Mouse (Mus musculus): Measurements from ENCODE around the gene Plcxd1. TPM values are rescaled to one million over a fixed set of nuclear protein-coding genes. Genes with fewer than 3 reads are reported as not detected.
A peak's percentile ranks its signal among the peaks of the same experiment; 100 is the strongest.
"Not testable (repeated sequence)": the region's sequence is repeated elsewhere in the genome, so short reads cannot be mapped to it uniquely, and the experiment has no call there.

Plcxd1 gene
- polyA plus RNA-seq, 1 experiment from 2014 or later, result 2.2 TPM

- H3K4me1 ChIP-seq (ENCODE audit: insufficient read depth), result peaks cover 7% of the 10 kb centered on the region; the same call in 1 of the 2 replicates
- no peaks in the 10 kb centered on the region for H3K27me3 ChIP-seq (ENCODE audit: insufficient read depth, low read length)
- H3K4me3 ChIP-seq (ENCODE audit: low read depth, low read length), result peak within 1 kb of the TSS; percentile 78
- peak; percentile 86 for ATAC-seq (ENCODE audit: insufficient read depth)
- H3K36me3 ChIP-seq (ENCODE audit: insufficient read depth), result peaks cover 46% of the 10 kb centered on the region
- peaks cover 5% of the 10 kb centered on the region; the same call in 1 of the 2 replicates for H3K9me3 ChIP-seq (ENCODE audit: low read depth, low read length)
- TF ChIP-seq CTCF (IDR thresholded peaks at IDR 0.05; ENCODE audit: low read depth), result no peak
- DNase-seq, result peak; percentile 97
- WGBS, result under 1% methylated on average over 71 of the region's 71 CpGs
- peak within 1 kb of the TSS; percentile 99 for H3K27ac ChIP-seq (ENCODE audit: low read depth)
- H3K9ac ChIP-seq, result peak within 1 kb of the TSS; percentile 89
- H3K4me2 ChIP-seq, result peak within 1 kb of the TSS; percentile 85
These were observed 8.0 kb downstream of the Plcxd1 start, which contains the start of gene Gtpbp6 for GRCm38 (mm10) chr5:110107581-110108304. Gene Gtpbp6, minus strand, starts transcription at chr5:110108197.

DNA sequence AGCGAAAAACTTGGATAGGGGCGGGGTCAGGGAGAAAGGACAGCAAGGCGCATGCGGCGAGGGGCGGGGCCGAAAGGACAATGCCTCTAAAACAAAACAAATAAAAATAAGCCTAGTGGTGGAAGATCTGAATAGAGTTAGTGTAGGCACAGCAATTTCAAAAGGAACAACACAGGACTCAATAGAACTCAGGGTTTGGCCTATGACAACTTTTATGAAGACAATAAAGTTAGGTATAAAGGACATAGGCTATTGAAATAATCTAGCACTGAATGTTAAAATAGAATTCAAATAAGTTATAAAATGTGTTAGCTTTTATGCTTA lies 8.5 kb downstream of the Plcxd1 start:
- Histone ChIP-seq H3K9me3 (ENCODE audit: low read depth, low read length) (peaks cover 5% of the 10 kb centered on the region; the same call in 1 of the 2 replicates), H3K27ac (ENCODE audit: low read depth) (peak overlapping the region; percentile 99), H3K27me3 (ENCODE audit: insufficient read depth, low read length) (no peaks in the 10 kb centered on the region), H3K4me1 (ENCODE audit: insufficient read depth) (peaks cover 7% of the 10 kb centered on the region; the same call in 1 of the 2 replicates), H3K9ac (no peak overlapping the region), H3K36me3 (ENCODE audit: insufficient read depth) (peaks cover 46% of the 10 kb centered on the region), H3K4me3 (ENCODE audit: low read depth, low read length) (peak overlapping the region; percentile 78), H3K4me2 (peak overlapping the region; percentile 85)
- peak; percentile 31 for TF ChIP-seq CTCF (IDR thresholded peaks at IDR 0.05; ENCODE audit: low read depth)
- DNase-seq, result no peak
- 0% methylated on average over 7 of the region's 7 CpGs for WGBS
- no peak for ATAC-seq (ENCODE audit: insufficient read depth)

DNA sequence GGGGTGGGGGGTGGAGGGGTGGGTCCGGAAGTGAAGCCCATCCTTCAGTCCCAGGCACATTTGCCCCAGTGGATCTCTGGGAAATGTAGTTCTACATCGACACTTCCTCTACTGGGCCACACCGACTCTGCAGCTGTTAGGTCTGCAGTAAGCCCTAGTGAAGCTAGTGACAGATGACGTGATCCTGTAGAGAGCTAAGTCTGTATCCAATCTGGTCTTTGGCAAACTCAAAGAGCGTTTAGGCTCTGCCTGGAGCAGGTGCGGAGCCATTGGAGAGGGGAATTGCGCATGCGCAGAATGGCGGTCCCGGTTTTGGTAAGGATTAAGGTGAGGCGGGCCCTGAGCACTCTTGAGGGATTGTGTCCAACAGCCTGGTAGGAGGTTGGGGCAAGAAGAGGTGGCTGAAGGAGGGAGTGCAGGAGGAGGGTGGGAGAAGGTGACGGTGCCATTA lies 10.2 kb downstream of the Plcxd1 start, which contains the start of gene Zfp605:
TSS of gene Zfp605 (plus strand) at position 102 of the 451 bp plus-strand sequence.
- Histone ChIP-seq H3K27me3 (ENCODE audit: insufficient read depth, low read length) (no peaks in the 10 kb centered on the region), H3K36me3 (ENCODE audit: insufficient read depth) (peaks cover 29% of the 10 kb centered on the region), H3K27ac (ENCODE audit: low read depth) (peak within 1 kb of the TSS; percentile 76; the same call in 1 of the 2 replicates), H3K4me2 (peak within 1 kb of the TSS; percentile 78), H3K4me3 (ENCODE audit: low read depth, low read length) (peak within 1 kb of the TSS; percentile 58), H3K4me1 (ENCODE audit: insufficient read depth) (peaks cover 7% of the 10 kb centered on the region; the same call in 1 of the 2 replicates), H3K9me3 (ENCODE audit: low read depth, low read length) (peaks cover 5% of the 10 kb centered on the region; the same call in 1 of the 2 replicates), H3K9ac (peak within 1 kb of the TSS; percentile 63)
- DNase-seq (peak; percentile 89), ATAC-seq (ENCODE audit: insufficient read depth) (peak; percentile 40)
- WGBS, result 1% methylated on average over 12 of the region's 12 CpGs
- TF ChIP-seq CTCF (IDR thresholded peaks at IDR 0.05; ENCODE audit: low read depth), result 0 out of 2 replicates have a peak, but pooled peaks have one; percentile 3

DNA sequence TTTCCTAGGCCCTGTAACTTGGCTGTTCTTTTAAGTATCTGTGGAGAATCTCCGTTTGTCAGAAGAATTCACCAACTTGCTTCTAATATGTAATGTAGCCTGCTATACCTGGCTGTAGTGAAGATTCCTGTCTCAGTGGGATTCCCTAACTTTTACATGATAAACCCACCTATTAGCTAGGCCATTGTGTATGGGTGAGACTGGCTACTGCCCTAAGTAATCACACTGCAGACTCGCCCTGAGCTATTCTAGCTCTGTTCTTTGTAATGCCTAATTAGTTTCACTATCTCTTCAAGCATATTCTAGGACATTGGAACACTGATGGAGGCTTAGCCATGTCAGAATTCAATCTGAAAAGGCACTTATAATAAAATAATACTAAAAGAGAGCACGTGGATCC lies 22.6 kb downstream of the Plcxd1 start:
- ATAC-seq (ENCODE audit: insufficient read depth); H3K9me3 ChIP-seq (ENCODE audit: low read depth, low read length); H3K4me2 ChIP-seq; H3K4me1 ChIP-seq (ENCODE audit: insufficient read depth); H3K4me3 ChIP-seq (ENCODE audit: low read depth, low read length); H3K9ac ChIP-seq; H3K27me3 ChIP-seq (ENCODE audit: insufficient read depth, low read length); DNase-seq; H3K27ac ChIP-seq (ENCODE audit: low read depth): not testable (repeated sequence)
- peaks cover 18% of the 10 kb centered on the region for H3K36me3 ChIP-seq (ENCODE audit: insufficient read depth)
- WGBS, result 80% methylated on average over 3 of the region's 3 CpGs

DNA sequence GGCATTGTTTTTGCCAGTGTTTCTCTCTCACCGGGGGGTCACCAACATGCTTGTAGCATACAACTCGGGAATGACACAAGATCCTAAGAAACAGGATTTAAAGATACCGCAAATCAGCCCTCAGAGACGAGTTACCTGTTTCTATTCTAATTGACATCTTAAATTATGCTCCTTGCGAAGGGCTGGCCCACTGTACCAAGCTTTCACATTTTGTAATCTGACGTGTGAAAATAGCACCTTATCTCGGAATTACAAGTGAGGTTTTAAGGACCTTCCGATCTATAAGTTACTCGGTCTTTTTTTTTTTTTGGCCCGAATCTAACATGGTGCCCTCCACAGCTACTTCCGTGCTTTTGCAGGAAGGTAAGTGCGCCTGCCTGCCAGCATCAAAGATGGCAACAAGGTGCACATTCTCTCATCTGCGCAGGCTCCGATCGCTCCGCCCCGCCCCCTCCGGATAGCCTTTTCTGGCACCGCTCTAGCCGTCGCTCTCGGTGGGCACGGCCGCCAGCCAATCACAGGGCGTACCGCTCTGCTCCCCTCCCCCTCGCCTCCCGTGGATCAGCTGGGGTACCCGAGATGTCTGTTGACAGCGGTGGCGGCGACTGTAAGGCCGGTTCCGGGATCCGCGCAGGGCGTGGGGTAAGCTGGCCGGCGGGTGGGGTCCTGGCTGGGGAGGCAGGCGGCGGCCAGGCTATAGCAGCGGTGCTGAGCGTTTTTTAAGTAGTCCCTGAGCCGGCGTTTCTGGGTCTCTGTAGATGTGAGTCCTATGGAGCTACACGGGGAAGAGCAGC lies 35.7 kb downstream of the Plcxd1 start, which contains the start of gene Chfr:
TSS of gene Chfr (plus strand) at position 550 of the 794 bp plus-strand sequence.
- Histone ChIP-seq H3K9ac (peak within 1 kb of the TSS; percentile 63), H3K9me3 (ENCODE audit: low read depth, low read length) (peaks cover 6% of the 10 kb centered on the region; the same call in 1 of the 2 replicates), H3K27me3 (ENCODE audit: insufficient read depth, low read length) (no peaks in the 10 kb centered on the region), H3K4me2 (peak within 1 kb of the TSS; percentile 82), H3K36me3 (ENCODE audit: insufficient read depth) (peaks cover 10% of the 10 kb centered on the region; the same call in 1 of the 2 replicates), H3K4me1 (ENCODE audit: insufficient read depth) (no peaks in the 10 kb centered on the region), H3K27ac (ENCODE audit: low read depth) (peak within 1 kb of the TSS; percentile 54; the same call in 1 of the 2 replicates), H3K4me3 (ENCODE audit: low read depth, low read length) (peak within 1 kb of the TSS; percentile 67)
- peak; percentile 99 for ATAC-seq (ENCODE audit: insufficient read depth)
- TF ChIP-seq CTCF (IDR thresholded peaks at IDR 0.05; ENCODE audit: low read depth), result no peak
- WGBS, result 3% methylated on average over 46 of the region's 46 CpGs
- peak; percentile 98 for DNase-seq

- ATAC-seq (ENCODE audit: insufficient read depth), result peak; percentile 53
These were observed 36.3 kb downstream of the Plcxd1 start for GRCm38 (mm10) chr5:110136087-110136464.

More at GRCm38 (mm10) chr5:110136087-110136464, 36.3 kb downstream of the Plcxd1 start:
- Histone ChIP-seq H3K27ac (ENCODE audit: low read depth) (peak overlapping the region; percentile 5; the same call in 1 of the 2 replicates), H3K9me3 (ENCODE audit: low read depth, low read length) (peaks cover 6% of the 10 kb centered on the region; the same call in 1 of the 2 replicates), H3K9ac (peak overlapping the region; percentile 63), H3K4me2 (peak overlapping the region; percentile 82), H3K36me3 (ENCODE audit: insufficient read depth) (peaks cover 10% of the 10 kb centered on the region; the same call in 1 of the 2 replicates), H3K4me3 (ENCODE audit: low read depth, low read length) (peak overlapping the region; percentile 67), H3K4me1 (ENCODE audit: insufficient read depth) (no peaks in the 10 kb centered on the region), H3K27me3 (ENCODE audit: insufficient read depth, low read length) (no peaks in the 10 kb centered on the region)
- 5% methylated on average over 18 of the region's 18 CpGs for WGBS
- TF ChIP-seq CTCF (IDR thresholded peaks at IDR 0.05; ENCODE audit: low read depth), result no peak
- no peak for DNase-seq
